Mouse (Mus musculus) megakaryocyte, adult 5-6 weeks (primary cell): ENCODE measurements around the gene Cenpi. TPM values are rescaled to one million over a fixed set of nuclear protein-coding genes. Genes with fewer than 3 reads are reported as not detected.
"Not testable (repeated sequence)": the region's sequence is repeated elsewhere in the genome, so short reads cannot be mapped to it uniquely, and the experiment has no call there.

ENCODE experiments used
- ATAC-seq: 2 replicates; pipeline ENCODE4 v1.8.0; 2016; ENCODE audit warnings: mild to moderate bottlenecking, inconsistent platforms; ENCODE audit not compliant: poor library complexity, severe bottlenecking
- total RNA-seq, 2 experiments: library from RNA; stranded (forward) in 1 of 2; stranded (reverse) in 1 of 2; fragments of 153-499, 151-499 nt in 1 of 2; fragments of 221-1000, 200-1000 nt in 1 of 2; gene quantifications; 2 replicates each; pipeline versions ENCODE4 v1.2.3 to v1.2.4; 2015 to 2017

The Cenpi gene
- total RNA-seq (2015) (22.4 and 28.4 TPM in 2 replicates), total RNA-seq (2017) (26.9 and 27.1 TPM in 2 replicates)

DNA sequence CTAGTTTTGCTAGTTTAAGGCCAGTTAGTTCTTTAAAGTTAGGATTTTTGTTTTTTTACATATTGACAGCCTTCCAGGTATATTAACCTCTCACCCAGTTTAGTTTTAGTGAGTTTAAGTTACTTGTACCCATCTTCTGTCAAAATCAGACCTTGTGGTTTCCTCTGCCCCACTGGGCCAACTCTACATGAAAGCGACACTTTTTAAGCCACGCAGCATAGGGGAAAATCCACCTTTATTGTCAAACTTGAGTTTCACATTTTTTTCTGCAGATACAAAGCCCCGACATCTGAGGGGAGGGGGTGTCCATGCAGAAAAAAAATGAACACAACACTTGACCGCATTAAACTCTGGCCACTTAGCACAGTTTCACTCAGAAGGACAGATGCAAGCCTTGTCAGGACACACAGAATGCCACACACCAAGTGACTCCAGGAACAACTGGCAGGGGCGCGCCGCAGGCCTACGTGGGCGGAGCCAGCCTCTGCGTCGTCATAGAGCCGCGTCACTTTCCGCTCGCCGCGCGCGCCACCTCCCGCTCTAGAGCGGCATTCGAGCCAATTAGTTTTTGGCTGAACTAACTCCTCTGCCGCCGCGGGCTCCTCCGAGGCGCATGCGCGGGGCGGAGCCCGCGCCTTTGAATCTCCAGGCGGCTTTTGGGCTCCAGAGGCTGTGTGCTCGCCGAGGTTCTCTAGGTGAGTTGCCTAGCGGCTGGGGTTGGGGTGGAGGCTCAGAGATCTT lies at the start of gene Cenpi:
Gene Cenpi, plus strand, starts transcription at position 551 of the 741 bp plus-strand sequence.
- ATAC-seq = peak; percentile 99

DNA sequence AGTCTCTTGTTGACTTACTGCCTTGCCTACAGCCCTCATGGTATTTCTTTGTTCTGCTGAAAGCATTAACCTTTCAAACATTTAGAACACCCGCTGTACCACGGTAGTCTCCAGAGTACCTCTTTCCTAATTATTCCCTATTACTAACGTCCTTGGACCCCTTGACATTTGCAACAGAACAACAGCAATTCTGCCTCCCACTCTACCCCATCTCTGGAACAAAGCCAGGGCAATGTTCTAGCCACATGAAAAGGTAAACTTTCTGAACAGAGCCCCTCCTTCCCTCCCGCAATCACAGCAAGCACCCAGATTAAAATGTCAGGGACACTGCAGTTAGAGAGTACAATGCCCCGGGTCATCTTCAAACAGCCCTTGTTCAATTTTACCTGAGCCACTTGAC lies 46.7 kb upstream of the Cenpi start:
- ATAC-seq = no peak

DNA sequence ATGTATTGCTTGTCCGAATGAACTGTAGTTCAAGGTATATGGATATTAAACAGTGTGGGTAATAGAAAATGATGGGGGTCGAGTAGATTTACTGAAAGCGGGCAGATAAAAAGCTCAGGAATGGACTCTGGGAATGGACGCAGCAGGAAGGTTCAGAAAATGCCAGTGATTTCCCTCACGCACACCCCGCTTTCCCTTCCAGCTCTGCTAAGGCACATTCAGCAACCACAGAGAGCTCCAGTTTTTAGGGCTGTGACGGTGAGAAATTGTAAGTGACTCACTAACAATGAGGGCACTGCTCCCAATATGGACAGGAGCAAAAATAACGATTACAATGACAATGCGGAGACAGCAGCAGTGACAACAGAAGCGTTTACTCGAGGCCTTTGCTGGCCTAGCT lies 45.8 kb upstream of the Cenpi start:
- ATAC-seq = no peak

DNA sequence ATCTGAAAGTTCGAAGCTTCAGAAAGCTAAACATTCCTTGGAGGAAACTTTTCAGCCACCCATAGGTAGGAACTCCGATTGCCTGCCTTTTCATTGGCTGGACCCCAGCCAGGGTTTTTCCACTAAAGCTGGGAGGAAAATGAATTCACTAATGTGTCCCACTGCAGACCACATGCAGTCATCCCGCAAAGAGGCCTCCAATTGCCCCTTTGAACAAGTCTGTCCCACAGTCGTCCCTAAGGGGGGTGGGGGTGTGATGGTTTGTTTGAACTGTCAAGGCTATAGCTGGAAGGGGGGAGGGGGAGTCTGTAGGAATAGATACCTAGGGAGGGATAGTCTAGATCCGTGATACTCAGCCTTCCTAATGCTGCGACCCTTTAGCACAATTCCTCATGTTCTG lies 32.2 kb upstream of the Cenpi start:
- ATAC-seq = no peak

DNA sequence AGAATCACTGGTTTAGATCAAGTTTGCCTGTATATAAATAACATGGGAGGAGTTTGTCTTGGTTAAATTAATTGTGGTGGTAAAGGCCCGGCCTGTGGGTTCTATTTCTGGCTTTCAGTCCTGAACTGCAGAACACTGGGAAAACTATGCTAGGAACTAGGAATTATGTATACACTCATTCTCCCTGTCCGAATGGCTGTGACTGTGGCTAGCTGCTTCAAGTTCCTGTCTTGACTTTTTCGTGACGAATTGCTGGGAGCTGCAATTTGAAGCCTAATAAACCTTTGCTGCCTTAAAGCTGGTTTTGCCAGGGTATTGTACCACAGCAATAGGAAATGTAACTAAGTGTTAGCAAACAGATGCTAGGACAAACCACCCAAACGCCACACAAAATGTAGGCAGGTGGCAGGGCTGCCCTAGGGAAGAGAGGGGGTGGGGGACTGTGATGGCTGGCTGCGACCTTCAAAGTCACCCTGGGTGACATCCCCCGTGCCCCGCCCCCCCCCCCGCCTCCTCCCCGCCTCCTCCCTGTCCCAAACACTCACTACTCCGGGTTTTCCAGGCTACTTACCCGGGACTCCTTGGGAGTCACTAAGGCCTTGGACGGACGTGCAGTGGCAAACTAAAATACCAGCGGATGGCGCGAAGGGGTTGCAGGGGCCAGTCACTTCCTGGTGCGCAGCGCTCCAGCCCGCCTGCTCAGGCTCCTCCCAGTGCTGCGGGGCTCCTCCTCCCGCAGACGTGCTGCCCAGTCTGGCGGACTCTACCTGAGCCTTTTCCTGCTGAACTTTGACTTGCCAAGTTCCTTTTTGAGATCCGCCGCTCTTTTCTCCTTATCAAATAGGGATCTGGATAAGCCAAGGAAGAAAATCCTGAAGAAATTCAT lies 31.4 kb upstream of the Cenpi start, which contains the start of gene Trmt2b:
Gene Trmt2b, minus strand, starts transcription at position 710 of the 886 bp plus-strand sequence.
- peak; percentile 100 for ATAC-seq

DNA sequence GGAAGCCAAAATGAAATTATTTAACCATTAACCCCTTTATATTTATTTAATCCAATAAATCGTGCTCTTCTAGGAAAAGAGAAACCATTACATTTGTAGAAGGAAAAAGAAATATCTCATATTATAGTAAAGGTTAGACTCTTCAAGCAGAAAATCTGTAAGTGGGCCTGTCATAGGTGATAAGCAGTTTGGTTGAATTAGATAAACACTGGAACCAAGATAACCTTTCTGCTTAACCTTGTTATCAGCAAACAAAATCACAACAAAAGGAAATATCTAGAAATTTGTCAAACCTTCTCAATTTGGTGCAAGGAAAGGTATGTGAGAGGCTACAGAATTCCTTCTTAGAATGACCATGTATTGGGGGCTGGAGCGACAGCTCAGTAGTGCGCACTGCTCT lies 27.4 kb upstream of the Cenpi start:
- no peak for ATAC-seq

DNA sequence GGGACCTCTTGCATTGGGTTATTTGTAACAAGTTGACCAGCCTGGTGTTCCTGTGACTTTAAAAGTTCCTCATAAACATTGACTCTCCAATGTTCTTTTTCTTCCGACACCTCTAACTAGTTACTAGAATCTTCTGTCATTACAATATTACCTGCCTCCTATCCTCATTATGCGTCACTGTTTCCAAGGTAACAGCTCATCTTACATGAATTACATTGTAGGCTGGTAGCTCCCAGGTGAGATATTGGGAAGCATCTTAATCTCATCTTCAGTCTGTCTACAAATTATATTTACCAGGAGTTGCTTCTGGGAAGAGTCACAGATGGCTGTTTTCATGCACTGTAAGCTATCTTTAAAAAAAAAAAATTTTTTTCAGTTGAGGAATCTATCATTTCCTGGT lies 22.8 kb upstream of the Cenpi start:
- ATAC-seq = no peak

DNA sequence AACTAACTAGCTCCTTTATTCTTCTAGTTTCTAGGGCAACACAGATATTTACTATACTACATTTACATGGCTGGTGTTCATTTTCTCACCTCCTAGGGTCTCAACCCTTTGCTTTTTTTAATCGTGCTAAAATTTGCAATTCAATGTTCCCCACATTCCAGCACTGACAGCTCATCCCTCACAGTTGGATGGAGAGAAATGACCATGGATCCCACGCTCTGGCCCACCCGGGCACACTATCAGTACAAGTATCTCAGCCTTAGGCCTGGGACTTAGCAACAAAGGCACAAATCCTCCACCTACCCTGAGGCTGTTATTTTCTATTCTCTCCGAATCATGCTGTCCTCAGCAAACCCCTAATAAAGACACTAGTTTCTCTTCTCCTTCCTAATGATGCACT lies 22.1 kb upstream of the Cenpi start:
- ATAC-seq = no peak

DNA sequence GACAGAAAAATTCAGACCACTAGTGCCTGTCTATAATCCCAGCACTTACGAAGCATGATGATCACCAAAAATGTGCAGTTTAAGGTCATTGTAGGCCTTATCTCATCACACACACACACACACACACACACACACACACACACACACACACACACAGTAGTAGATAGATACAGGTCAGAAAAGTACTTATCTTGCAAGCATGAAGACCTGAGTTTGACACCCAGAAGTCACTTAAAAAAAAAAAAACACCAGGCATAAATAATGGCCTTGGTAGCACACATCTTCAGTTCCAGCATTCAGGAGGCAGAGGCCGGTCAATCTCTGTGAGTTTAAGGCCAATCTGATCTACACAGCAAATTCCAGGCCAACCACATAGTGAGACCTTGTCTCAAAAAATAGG lies 20.6 kb upstream of the Cenpi start:
- ATAC-seq = no peak

DNA sequence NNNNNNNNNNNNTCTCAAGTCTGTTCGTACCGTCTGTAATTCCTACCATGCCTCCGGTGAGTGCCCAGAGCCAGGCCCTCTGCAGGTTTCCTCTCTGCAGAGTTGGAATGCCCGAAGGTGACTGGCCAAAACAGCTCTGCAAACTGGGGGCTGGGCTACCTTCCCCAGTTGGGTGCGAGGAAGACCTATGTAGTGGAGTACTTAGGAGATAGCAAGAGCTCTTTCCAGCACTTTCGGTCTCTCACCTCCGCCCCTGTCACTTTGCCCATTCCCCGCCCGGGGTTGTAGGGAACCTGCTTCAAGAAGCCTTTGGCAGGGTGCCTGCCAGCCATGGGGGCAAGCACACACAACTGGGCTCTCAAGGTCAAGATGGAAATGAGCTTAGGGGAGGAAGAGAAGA lies 11.6 kb upstream of the Cenpi start:
- ATAC-seq = no peak

DNA sequence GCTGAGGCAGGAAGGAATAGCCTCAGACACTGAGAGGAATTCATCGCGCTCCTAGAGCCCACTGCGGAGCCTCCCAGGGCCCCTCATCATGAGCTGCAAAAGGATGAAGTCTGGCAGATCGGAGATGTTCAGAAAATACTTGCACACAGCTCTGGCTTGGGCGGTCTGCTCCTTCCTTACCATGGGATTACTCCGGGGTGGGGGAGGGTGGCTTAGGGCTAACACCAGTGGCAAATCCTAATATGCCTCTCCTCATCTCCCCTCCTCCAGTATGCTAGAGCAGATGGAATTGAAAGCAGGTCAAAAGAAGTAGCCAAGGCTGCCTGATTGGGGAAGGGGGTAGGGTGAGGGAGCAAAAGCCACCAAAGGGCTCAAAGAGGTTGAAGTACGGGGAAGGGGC lies 11.1 kb upstream of the Cenpi start:
- no peak for ATAC-seq

DNA sequence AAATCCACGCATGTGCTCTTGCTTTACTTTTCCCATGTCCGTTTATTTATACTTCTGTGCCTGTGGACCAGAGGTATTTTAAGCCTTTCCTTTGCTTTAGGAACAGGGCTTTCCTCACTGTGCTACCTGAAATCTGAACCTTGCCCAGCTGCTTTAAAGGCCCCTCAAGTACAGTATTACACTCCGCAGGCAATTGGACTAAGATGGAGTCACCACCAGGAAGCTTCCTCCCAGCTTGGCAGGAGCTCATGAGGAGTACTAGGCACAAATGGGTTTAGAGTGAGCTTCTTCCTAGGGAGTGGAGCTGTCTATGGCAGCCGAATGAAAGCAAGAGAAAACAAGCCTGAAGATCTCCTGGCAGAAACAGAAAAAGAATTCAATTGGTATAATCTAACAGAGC lies 10.7 kb upstream of the Cenpi start:
- ATAC-seq = no peak

DNA sequence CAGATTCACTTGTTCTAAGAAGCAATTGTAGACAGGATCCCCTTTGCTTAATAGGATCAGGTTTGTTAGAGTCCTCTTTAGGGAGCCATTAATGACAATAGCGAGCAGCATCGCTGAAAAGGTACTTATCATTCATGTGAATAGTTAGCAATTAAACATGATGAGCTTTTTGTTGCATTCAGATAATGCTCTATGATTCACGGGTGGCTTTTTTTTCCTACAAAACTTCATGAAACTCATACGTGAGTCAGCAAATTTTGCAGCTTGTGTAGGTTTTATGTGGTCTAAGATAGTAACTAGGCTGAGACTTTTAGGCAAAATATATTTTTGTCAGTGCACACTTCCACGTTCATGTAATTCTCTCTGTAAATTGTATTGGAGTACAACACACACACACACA lies 7.7 kb upstream of the Cenpi start:
- ATAC-seq = no peak

DNA sequence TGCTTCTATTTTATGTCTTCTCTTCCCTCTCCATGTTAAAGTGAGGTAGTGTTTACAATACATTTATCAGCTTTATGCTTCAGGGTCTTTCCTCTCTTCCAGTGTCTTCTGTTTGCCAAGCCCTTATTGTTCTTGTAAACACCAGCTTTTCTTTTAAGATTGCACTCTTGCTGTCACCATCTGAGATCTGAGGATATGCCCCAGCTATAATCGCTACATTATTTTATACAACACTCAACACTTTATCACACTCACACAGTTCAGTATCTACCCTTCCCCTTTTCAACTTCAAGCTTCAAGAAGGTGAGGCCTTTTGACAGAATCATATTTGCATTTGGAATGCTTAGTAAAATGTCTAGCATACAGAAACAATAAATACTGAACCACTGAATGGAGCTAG lies 4.6 kb upstream of the Cenpi start:
- no peak for ATAC-seq

DNA sequence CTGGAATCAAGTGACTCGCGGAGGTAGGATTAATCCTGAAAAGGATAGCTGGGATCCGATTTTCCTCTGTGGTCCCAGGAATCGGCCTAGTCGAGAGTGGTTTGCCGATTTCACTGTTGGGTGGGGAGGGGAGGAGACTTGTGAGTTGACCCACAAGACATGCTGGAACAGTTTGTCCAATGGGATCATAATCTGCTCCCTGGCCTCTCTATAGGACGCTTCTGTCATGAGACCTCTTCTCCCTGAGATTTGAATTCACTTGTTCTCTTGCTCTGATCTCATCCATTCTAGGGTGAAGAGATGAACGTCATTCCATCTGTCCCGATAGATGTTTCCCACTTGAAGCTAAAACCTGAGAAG lies 371 bp downstream of the Cenpi start:
- peak; percentile 33 for ATAC-seq

DNA sequence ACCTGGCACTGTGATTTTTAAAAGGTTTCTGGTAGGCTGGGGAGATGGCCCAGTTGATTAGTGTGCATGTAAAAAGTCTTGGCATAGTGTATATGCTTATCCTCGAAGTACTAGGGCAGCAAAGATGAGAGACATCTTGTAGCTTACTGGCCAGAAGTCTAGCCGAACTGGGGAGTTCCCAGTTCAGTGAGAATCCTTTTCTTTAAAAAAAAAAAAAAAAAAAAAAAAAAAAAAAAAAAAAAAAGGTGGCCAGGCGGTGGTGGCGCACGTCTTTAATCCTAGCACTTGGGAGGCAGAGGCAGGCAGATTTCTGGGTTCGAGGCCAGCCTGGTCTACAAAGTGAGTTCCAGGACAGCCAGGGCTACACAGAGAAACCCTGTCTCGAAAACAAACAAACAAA lies 3.3 kb downstream of the Cenpi start:
- not testable (repeated sequence) for ATAC-seq

DNA sequence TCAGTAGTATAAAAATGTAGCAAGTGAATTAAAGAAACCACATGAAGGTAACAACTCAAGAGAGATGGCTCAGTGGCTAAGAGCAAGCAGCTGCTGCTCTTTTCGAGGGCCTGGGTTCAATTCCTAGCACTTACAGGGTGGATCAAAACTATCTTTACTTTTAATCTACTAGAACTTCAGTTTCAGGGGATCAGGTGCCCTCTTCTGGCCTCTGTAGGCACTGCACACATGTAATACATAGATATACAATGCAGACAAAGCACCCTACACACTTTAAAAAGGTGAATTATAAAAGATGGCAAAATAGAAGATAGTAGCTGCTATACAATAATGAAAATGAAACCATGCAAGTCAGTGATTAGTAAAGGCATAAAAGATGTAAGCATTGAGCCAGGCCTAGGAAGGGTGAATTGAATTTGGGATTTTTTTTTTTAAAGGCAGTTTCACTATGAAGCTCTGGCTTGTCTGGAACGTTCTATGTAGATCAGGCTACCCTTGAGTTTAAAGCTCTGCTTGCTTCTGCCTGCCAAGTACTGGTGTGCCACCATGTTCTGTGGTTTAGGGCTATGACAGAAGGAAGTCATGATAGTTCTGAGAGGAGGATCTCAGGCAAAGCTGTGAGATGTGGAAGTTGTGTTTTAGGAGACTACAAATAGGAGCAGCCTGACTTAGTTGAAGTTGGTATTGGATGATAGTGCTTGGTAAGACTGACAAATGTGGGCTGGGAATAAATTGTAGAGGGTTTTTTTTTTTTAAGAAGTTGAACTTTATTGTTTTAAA lies 11.5 kb downstream of the Cenpi start:
- ATAC-seq = peak; percentile 59; the same call in 1 of the 2 replicates

DNA sequence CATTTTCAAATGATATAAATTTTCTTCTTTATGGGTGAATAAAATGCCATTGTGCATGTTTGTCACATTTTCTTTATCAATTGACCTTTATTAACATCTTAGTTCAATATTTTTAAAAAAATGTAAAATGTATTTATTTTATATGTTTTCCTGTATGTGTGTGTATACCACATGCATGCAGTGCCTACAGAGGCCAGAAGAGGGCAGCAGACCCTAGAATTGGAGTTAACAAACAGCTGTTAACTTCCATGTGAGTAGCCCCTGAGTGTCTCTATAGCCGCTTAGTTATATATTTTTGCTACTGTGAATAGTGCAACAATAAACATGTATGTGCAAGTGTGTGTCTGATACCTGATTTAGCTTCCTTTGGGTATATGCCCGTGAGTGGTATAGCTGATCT lies 25.4 kb downstream of the Cenpi start:
- ATAC-seq = no peak

DNA sequence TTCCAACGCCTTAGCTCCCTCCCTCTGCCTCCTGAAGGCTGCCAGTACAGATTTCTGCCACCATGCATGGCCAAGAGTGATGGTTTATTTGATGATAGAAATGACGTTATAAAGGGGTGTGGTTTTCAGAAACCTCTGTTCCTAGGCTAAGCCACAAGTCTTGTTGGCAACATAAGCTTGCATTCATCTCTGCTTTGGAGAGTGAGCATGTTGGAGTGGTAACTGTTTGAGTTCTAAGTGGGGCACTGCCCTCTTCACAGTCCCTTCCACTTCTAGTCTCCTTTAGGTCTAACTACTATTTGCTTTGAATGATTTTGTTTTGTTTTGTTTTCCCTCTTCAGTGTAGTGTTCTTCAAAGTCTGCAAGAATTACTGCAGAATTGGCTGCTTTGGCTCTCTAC lies 34.9 kb downstream of the Cenpi start:
- ATAC-seq = no peak

DNA sequence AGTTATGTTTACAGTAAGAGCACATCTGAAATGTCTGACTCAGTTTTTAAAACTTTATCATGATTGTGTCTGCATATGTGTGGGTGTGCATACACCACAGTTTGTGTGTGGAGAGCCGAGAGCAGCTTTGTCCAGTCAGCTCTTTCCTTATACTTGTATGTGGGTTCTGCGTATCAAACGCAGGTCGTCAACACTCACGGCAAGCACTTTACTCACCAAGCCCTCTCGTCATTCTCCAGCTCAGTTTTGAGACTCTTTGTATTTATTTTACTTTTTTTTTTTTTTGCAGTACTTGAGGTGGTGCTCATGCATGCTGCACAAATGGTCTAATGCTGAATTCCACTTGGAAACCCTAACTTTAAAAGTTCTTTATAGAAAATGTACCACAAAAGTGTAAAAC lies 42.3 kb downstream of the Cenpi start:
- no peak for ATAC-seq

DNA sequence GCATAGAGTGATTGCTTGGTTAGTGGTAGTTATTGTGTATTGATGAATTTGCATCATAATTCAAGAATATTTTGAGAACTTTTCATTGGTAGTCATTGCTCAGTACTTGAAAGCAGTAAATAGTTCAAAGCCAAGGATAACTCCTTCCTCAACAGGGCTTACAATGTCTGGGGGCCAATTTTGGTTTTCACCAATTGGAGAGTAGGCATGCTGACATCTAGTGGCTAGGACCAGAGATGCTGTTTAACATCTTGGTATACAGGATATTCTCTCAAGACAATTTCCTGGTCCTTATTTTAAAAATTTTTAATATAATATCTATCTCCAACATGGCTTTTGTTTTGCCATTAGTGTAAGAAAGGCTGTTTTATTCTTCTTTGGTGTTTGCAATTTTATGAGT lies 46.0 kb downstream of the Cenpi start:
- no peak for ATAC-seq
